Mouse (Mus musculus) cerebellum, adult 11 months (tissue): ENCODE results near the gene Zfp27.
A peak's percentile ranks its signal among the peaks of the same experiment; 100 is the strongest.
"Not testable (repeated sequence)": the region's sequence is repeated elsewhere in the genome, so short reads cannot be mapped to it uniquely, and the experiment has no call there.

Experiments
- DNase-seq: peaks from one replicate; pipeline ENCODE4 v3.0.0; 2022

Gene Zfp27

DNA sequence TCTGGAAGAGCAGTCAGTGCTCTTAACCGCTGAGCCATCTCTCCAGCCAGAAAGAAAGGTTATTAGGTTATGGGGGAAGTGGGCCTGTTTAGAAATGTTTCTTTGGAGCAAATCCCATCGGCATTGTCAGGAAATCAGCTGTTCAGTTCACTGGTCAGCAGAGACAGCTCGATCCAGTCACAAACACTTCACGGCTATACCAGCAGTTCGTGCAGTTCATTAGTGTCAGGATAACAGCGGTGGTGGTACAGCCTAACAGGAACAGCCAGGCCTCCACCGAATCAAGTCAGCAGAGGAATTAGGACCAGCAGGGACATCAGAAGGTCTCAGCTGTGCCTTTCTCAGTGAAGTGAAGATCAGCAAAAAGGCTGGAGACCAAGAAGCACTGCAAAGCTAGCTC is 25.5 kb downstream of the Zfp27 start:
- DNase-seq = no peak

DNA sequence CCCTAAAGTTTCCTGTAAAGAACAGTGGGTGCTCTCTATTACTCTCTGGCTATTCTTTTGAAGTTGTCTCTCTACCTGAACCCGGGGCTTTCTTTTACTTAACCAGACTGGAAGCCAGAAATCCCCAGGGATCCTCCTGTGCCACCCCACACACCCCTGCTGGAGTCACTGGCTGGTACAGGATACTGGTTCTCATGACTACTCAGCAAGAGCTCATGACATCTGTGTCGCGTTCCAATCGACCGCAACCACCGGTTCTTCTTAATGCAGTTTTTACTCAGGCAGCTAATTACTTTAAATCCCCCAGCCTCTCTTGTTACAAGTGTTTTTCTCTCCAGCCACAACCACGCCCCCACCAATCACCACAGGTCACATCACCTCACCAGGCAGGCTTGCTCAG is 26.3 kb downstream of the Zfp27 start:
- DNase-seq = no peak

- DNase-seq = not testable (repeated sequence)
Observed at GRCm38 (mm10) chr7:29877561-29877960, 28.8 kb downstream of the Zfp27 start.

DNA sequence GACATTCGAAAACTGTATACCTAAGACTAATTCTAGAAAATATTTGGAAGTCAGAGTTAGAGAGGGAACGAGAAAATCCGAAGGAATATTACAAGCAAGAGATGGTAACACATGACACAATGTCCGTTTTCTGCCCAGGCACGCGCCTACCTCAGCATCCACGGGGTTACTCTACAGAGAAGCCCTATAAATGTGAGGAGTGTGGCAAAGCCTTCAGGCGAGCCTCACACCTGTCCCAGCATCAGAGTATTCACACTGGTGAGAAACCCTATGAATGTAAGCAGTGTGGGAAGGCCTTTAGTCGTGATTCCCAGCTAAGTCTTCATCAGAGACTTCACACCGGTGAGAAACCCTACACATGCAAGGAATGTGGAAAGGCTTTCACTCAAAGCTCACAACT is 32.1 kb downstream of the Zfp27 start:
- DNase-seq = no peak

DNA sequence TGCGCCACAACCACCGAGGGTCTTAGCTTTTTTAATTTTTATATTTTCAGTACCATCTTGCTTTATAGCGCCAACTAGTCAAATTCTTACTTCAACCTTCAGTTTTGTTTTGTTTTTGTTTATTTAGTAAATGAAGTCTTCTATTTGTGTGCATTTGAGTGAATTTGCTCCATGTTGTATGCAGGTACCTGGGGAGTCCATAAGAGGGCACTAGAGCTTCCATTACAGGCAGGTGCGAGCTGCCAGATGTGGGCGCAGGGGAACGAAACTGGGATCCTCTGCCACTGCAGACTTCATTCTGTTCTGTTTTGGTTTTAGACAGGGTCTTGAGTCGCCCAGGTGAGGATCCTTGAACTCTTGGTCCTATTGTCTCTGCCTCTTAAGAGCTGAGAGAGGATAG is 44.7 kb downstream of the Zfp27 start:
- no peak for DNase-seq

- peak; percentile 92 for DNase-seq
Observed at GRCm38 (mm10) chr7:29859532-29860517, 46.5 kb downstream of the Zfp27 start, which contains the start of gene Zfp420. Zfp420 (plus strand) TSS chr7:29859979.

DNA sequence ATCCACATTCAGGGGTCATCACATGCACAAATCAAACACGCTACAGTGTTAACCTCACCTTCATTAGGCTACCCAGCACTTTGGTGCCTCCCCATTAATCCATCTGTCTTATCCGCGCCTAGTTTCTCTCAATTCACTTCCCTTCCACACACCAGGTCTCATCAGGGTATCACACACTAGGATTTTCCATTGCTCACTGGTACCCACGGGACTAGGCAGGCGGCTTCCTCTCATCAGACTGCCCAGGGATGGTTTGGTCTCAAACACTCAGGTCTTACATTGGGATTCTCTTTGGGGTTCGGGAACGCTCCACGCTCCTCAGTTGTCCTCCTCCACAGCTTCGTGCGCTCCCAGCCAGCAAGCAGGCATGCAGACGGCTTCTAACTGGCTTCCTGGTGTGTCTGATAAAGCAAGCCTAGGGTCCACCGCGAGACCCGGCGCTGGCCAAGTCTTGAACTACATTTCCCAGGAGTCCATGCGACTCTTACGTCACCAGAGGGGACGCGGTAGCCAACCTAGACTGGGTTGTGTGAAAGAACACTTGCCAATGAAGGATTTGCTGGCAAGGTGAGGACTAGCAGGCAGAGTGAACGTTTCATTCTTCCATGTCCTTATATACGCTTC is 53.0 kb downstream of the Zfp27 start, which contains the start of gene Zfp940:
TSS of gene Zfp940 (minus strand) at position 451 of the 624 bp plus-strand sequence.
- DNase-seq = peak; percentile 79

DNA sequence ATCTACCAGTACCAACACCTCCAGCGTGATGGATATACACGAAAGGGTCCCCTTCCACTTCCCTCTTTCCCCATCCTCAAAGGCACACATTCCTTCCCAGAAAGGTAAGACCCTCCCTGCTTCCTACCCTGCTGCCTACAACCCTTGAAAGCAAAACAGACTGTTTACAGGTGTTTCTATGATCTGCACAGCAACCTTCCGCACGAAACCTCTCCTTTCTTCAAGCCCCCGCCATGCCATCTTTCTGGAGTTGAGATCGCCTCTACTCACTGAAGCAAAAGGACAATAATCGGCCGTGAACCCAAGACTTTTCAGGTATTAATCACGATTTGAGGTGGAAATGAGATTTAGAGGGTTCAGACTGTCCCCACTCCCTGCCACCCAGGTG is 53.5 kb downstream of the Zfp27 start:
- DNase-seq = no peak

GRCm38 (mm10) chr7:29844616-29845015 is 61.8 kb downstream of the Zfp27 start:
- DNase-seq = no peak
